Mouse (Mus musculus): ENCODE measurements around the gene Eef1g. TPM values are rescaled to one million over a fixed set of nuclear protein-coding genes. Genes with fewer than 3 reads are reported as not detected.
A peak's percentile ranks its signal among the peaks of the same experiment; 100 is the strongest.
"Not testable (repeated sequence)": the region's sequence is repeated elsewhere in the genome, so short reads cannot be mapped to it uniquely, and the experiment has no call there.

Eef1g gene
- polyA plus RNA-seq, 1 experiment = 5.4 TPM

DNA sequence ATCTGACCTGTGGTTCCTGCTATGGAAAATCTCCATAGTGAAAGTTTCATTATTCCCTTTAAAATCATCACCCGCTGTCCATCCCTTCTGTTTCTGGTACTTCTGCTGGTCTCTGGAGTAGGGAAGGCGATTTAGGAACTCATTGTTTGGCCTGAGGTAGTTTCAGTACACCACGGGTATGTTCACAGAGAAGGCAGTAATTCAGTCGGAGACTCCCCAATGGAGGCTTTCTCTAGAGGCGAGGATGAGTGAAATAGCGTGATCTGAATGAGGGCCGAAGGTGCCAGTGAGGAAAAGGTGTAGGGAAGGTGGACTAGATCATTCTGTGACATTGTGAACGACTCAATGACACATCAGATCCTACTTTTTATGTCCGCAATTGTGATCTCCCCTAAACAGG, 12.7 kb upstream of the Eef1g start:
- no peaks in the 10 kb centered on the region for H3K27me3 ChIP-seq (ENCODE audit: control insufficient read depth)
- peaks cover 75% of the 10 kb centered on the region for H3K36me3 ChIP-seq (ENCODE audit: control insufficient read depth)
- peaks cover 43% of the 10 kb centered on the region for H3K4me1 ChIP-seq (ENCODE audit: control insufficient read depth)
- TF ChIP-seq GATA1 (IDR thresholded peaks at IDR 0.05; ENCODE audit: low read length) = no peak
- no peak for TF ChIP-seq TAL1 (IDR thresholded peaks at IDR 0.05; ENCODE audit: low read length)
- H3K4me3 ChIP-seq (replicated peaks) = peak overlapping the region; percentile 88
- no peaks in the 10 kb centered on the region for H3K9me3 ChIP-seq (ENCODE audit: control insufficient read depth, low read length)

DNA sequence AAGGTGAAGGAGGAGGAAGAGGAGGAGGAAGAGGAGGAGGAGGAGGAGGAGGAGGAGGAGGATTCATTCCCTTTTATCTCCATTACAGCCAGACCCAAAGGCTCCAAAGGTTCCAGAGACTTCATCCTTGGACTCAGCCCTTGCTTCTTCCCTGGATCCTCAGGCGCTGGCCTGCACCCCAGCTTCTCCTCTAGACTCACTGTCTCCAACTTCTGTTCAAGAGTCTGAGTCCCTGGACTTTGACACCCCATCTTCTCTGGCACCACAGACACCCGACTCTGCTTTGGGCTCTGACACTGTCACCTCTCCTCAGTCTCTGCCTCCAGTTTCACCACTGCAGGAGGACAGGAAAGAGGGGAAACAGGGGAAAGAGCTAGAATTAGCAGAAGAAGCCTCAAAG, 4.6 kb upstream of the Eef1g start:
- H3K4me1 ChIP-seq (ENCODE audit: control insufficient read depth) = peaks cover 22% of the 10 kb centered on the region
- H3K4me3 ChIP-seq (replicated peaks) = no peak overlapping the region
- peaks cover 86% of the 10 kb centered on the region for H3K36me3 ChIP-seq (ENCODE audit: control insufficient read depth)
- no peaks in the 10 kb centered on the region for H3K27me3 ChIP-seq (ENCODE audit: control insufficient read depth)
- TF ChIP-seq GATA1 (IDR thresholded peaks at IDR 0.05; ENCODE audit: low read length) = no peak
- TF ChIP-seq TAL1 (IDR thresholded peaks at IDR 0.05; ENCODE audit: low read length) = no peak
- H3K9me3 ChIP-seq (ENCODE audit: control insufficient read depth, low read length) = no peaks in the 10 kb centered on the region

DNA sequence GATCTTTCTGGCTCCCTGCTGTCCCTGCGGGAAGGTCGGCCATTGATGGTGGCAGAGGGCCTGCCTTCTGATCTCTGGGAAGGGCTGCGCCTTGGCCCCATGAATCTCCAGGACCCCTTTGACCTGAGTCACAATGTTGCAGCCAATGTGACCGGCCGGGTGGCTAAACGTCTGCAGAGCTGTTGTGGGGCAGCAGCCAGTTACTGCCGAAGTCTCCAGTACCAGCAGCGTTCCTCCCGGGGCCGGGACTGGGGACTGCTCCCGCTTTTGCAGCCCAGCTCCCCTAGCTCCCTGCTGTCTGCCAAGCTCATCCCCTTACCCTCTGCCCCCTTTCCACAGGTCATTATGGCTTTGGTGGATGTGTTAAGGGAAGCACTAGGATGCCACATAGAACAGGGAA, 1.8 kb upstream of the Eef1g start:
- Histone ChIP-seq H3K36me3 (ENCODE audit: control insufficient read depth) (peaks cover 79% of the 10 kb centered on the region), H3K27me3 (ENCODE audit: control insufficient read depth) (no peaks in the 10 kb centered on the region), H3K4me3 (replicated peaks) (no peak overlapping the region), H3K4me1 (ENCODE audit: control insufficient read depth) (peaks cover 43% of the 10 kb centered on the region), H3K9me3 (ENCODE audit: control insufficient read depth, low read length) (no peaks in the 10 kb centered on the region)
- TF ChIP-seq TAL1 (IDR thresholded peaks at IDR 0.05; ENCODE audit: low read length) (no peak), GATA1 (IDR thresholded peaks at IDR 0.05; ENCODE audit: low read length) (no peak)

DNA sequence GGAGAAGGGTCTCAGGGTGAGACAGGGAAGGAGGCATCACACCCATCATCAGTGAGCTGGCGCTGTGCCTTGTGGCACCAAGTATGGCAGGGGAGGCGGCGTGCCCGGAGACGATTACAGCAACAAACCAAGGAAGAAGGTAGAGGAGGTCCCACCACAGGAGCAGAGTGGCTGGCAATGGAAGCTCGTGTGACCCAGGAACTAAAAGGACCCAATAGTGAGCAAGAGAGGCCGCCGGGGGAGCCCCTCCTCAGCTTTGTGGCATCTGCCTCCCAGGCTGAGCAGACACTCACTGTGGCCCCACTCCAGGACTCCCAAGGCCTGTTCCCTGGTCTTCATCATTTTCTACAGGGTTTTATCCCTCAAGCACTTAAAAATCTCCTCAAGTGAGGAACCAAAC, 1.1 kb upstream of the Eef1g start:
- H3K4me1 ChIP-seq (ENCODE audit: control insufficient read depth) = peaks cover 46% of the 10 kb centered on the region
- H3K4me3 ChIP-seq (replicated peaks) = peak overlapping the region; percentile 77
- H3K9me3 ChIP-seq (ENCODE audit: control insufficient read depth, low read length) = no peaks in the 10 kb centered on the region
- no peak for TF ChIP-seq GATA1 (IDR thresholded peaks at IDR 0.05; ENCODE audit: low read length)
- no peak for TF ChIP-seq TAL1 (IDR thresholded peaks at IDR 0.05; ENCODE audit: low read length)
- H3K36me3 ChIP-seq (ENCODE audit: control insufficient read depth) = peaks cover 79% of the 10 kb centered on the region
- H3K27me3 ChIP-seq (ENCODE audit: control insufficient read depth) = no peaks in the 10 kb centered on the region

DNA sequence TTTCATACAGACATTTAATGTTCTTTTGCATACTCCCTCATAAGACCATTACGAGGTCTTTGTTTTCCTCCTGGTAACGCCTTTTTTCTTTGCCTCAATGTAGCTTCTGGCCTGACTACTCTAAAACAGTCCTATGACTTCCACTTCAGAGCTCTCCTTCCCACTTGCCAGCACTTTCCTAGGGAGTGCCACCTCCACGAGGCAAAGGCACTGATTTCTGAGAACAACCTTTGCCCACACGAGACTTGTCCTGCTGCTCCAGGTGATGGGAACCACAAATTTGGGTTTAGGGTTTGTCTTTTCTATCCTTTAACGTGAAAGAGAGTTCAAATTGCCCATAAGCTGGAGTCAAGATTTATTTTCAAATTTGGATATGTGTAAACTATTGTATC, 647 bp upstream of the Eef1g start:
- H3K4me1 ChIP-seq (ENCODE audit: control insufficient read depth) = peaks cover 49% of the 10 kb centered on the region
- peaks cover 79% of the 10 kb centered on the region for H3K36me3 ChIP-seq (ENCODE audit: control insufficient read depth)
- peak overlapping the region; percentile 77 for H3K4me3 ChIP-seq (replicated peaks)
- no peaks in the 10 kb centered on the region for H3K9me3 ChIP-seq (ENCODE audit: control insufficient read depth, low read length)
- H3K27me3 ChIP-seq (ENCODE audit: control insufficient read depth) = no peaks in the 10 kb centered on the region
- TF ChIP-seq GATA1 (IDR thresholded peaks at IDR 0.05; ENCODE audit: low read length) (no peak), TAL1 (IDR thresholded peaks at IDR 0.05; ENCODE audit: low read length) (no peak)

DNA sequence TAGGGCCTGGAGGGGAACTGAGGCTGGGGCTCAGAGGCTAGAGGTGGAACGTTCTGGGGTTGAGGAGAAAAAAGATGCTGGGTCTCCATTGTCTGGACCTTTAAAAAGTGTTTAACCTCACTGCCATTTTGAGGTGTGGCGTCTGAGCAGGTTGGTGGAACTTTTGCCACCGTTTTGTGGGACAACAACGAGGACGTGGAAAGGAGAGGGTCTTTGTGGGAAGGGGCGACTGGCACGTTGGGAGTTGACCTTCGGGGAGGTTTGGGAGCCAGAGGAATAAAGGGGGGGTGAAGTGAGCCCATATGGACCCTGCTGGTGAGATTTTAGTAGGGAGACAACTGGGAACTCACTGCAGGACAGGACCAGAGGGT, 517 bp downstream of the Eef1g start:
- Histone ChIP-seq H3K27me3 (ENCODE audit: control insufficient read depth) (no peaks in the 10 kb centered on the region), H3K9me3 (ENCODE audit: control insufficient read depth, low read length) (no peaks in the 10 kb centered on the region), H3K4me1 (ENCODE audit: control insufficient read depth) (peaks cover 50% of the 10 kb centered on the region), H3K36me3 (ENCODE audit: control insufficient read depth) (peaks cover 79% of the 10 kb centered on the region), H3K4me3 (replicated peaks) (peak overlapping the region; percentile 77)
- TF ChIP-seq GATA1 (IDR thresholded peaks at IDR 0.05; ENCODE audit: low read length) = no peak

DNA sequence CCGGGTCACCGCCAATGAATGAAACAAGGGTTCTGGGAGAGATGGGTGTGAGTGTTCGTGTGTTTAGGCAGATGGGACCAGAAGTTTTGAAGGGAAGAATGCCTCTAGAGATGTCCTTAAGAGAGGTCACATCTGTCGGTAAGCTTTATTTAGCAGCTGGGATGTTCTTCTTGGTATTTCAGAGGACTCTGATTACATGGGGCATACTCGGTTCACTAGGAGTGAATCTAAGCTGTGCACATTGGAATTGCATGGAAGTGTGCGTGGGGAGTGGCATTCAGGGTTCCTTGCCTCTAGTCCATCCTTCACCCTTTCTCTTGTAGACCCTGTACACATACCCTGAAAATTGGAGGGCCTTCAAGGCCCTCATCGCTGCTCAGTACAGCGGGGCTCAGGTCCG, 1.1 kb downstream of the Eef1g start:
- H3K27me3 ChIP-seq (ENCODE audit: control insufficient read depth) = no peaks in the 10 kb centered on the region
- H3K4me3 ChIP-seq (replicated peaks) = peak overlapping the region; percentile 77
- peaks cover 50% of the 10 kb centered on the region for H3K4me1 ChIP-seq (ENCODE audit: control insufficient read depth)
- H3K9me3 ChIP-seq (ENCODE audit: control insufficient read depth, low read length) = no peaks in the 10 kb centered on the region
- H3K36me3 ChIP-seq (ENCODE audit: control insufficient read depth) = peaks cover 79% of the 10 kb centered on the region
- TF ChIP-seq TAL1 (IDR thresholded peaks at IDR 0.05; ENCODE audit: low read length) (no peak), GATA1 (IDR thresholded peaks at IDR 0.05; ENCODE audit: low read length) (no peak)

DNA sequence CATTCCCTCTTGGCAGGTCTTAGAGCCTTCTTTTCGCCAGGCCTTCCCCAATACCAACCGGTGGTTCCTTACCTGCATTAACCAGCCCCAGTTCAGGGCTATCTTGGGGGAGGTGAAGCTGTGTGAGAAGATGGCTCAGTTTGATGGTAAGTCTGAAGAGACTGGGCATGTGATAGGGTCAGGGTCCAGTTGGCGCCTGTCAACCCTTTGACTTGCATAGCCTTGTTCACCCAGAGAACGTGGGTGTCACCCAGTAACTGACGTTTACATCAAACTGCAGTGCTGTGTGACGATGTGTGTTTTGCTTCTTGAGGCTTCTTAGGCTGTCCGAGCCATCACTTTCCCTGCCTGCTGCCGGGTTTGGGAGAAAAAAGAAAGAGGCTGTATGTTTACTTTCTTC, 5.7 kb downstream of the Eef1g start:
- Histone ChIP-seq H3K4me1 (ENCODE audit: control insufficient read depth) (peaks cover 30% of the 10 kb centered on the region), H3K36me3 (ENCODE audit: control insufficient read depth) (peaks cover 91% of the 10 kb centered on the region)
- H3K4me3 ChIP-seq (replicated peaks); H3K9me3 ChIP-seq (ENCODE audit: control insufficient read depth, low read length); H3K27me3 ChIP-seq (ENCODE audit: control insufficient read depth): not testable (repeated sequence)

DNA sequence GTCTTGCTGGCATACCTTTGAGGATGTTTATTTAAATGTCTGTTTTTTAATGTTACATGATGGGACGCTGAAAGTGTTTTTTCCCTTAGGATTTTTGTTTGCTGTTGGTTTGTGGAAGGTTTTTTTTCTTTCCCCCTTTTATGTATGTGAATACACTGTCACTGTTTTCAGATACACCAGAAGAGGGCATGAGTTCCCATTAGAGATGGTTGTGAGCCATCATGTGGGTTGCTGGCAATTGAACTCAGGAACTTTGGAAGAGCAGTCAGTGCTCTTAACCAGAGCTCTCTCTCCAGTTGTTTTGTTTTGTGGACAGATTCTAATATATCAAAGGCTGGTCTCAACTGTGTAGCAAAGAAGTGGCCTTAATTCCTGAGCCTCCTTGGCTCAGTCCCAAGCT, 7.8 kb downstream of the Eef1g start:
- Histone ChIP-seq H3K4me1 (ENCODE audit: control insufficient read depth) (peaks cover 12% of the 10 kb centered on the region), H3K9me3 (ENCODE audit: control insufficient read depth, low read length) (no peaks in the 10 kb centered on the region), H3K36me3 (ENCODE audit: control insufficient read depth) (peaks cover 100% of the 10 kb centered on the region), H3K4me3 (replicated peaks) (no peak overlapping the region), H3K27me3 (ENCODE audit: control insufficient read depth) (no peaks in the 10 kb centered on the region)
- TF ChIP-seq GATA1 (IDR thresholded peaks at IDR 0.05; ENCODE audit: low read length) (no peak), TAL1 (IDR thresholded peaks at IDR 0.05; ENCODE audit: low read length) (no peak)

DNA sequence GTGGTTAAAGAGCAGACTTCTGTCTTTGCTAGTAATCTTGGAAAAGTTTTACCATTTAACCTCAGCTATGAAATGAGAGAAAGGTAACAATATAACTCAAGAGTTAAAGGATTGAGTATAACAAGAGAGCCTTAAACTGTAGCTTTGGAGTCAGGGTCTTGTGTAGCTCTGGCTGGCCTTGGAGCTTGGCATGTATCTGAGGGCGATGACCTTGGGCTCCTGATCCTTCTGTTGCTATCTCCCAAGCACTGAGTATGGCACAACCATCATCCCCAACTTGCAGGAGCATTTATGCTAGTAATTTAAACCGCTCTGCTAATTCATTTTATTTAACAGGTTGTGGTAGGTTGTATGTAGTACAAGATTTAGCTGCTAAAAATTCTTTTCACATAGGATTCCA, 8.7 kb downstream of the Eef1g start:
- no peak for TF ChIP-seq GATA1 (IDR thresholded peaks at IDR 0.05; ENCODE audit: low read length)
- TF ChIP-seq TAL1 (IDR thresholded peaks at IDR 0.05; ENCODE audit: low read length) = no peak
- Histone ChIP-seq H3K27me3 (ENCODE audit: control insufficient read depth) (no peaks in the 10 kb centered on the region), H3K9me3 (ENCODE audit: control insufficient read depth, low read length) (no peaks in the 10 kb centered on the region), H3K4me1 (ENCODE audit: control insufficient read depth) (peaks cover 10% of the 10 kb centered on the region), H3K4me3 (replicated peaks) (no peak overlapping the region), H3K36me3 (ENCODE audit: control insufficient read depth) (peaks cover 100% of the 10 kb centered on the region)
